ENCODE assay signal across 32 mouse cellular contexts in genomic region chr11:11693446-11693845, GRCm38 (mm10). TPM values are rescaled to one million over a fixed set of nuclear protein-coding genes. Genes with fewer than 3 reads are reported as not detected.
A peak's percentile ranks its signal among the peaks of the same experiment; 100 is the strongest.
DNase-seq lines count a peak whose midpoint lies in the region; ATAC-seq and TF ChIP-seq lines count a peak whose summit lies in the region.
"Had no signal": no experiment of that assay in that cellular context is flagged by ENCODE, and none has a peak within 500 bp of the region (broad histone marks: within the 10 kb centered on the region; RNA-seq: fewer than 3 reads in every experiment).

No protein-coding gene starts in this region.

- no peak overlapping the region for H3K9ac ChIP-seq in midbrain, embryonic 11.5 days (ENCODE audit: low read length)
- no peak overlapping the region for H3K9ac ChIP-seq in midbrain, embryonic 13.5 days (replicated peaks)
- H3K9ac ChIP-seq in CH12.LX (ENCODE audit: insufficient read depth, low read depth), result peak overlapping the region; percentile 41
- no peak overlapping the region for H3K9ac ChIP-seq in liver, embryonic 15.5 days
- H3K9ac ChIP-seq: embryonic facial prominence, embryonic 15.5 days; forebrain, embryonic 12.5 days; forebrain, postnatal 0 days; heart, embryonic 13.5 days; hindbrain, embryonic 15.5 days; intestine, embryonic 15.5 days; limb, embryonic 15.5 days; lung, embryonic 14.5 days; stomach, embryonic 15.5 days had no signal

- in situ Hi-C loops in CH12.LX (cut with MboI; ENCODE audit: low pct_ligation_motif_present, low pct_unique_long_range_greater_than_20kb, low sequenced_read_pairs), result loop anchor here (25.0 kb wide), 1 partner anchor 269 kb away; no protein-coding TSS in a partner anchor

- dilution Hi-C loops in CH12.LX (cut with MboI; ENCODE audit: extremely low pct_ligation_motif_present, extremely low pct_unique_long_range_greater_than_20kb, low sequenced_read_pairs), result no loop called here

- no peaks in the 10 kb centered on the region for H3K4me1 ChIP-seq in midbrain, embryonic 11.5 days (ENCODE audit: control insufficient read depth, insufficient read depth, low read length)
- H3K4me1 ChIP-seq in midbrain, embryonic 13.5 days (replicated peaks), result no peaks in the 10 kb centered on the region
- H3K4me1 ChIP-seq in CH12.LX (ENCODE audit: control insufficient read depth in 1 of 2, insufficient read depth in 2 of 2), result peaks cover 37 to 85% of the 10 kb centered on the region in 2 experiments
- peaks cover 87% of the 10 kb centered on the region for H3K4me1 ChIP-seq in liver, embryonic 15.5 days (replicated peaks)
- H3K4me1 ChIP-seq: embryonic facial prominence, embryonic 10.5 days; embryonic facial prominence, embryonic 15.5 days; forebrain, embryonic 12.5 days; heart, embryonic 13.5 days; hindbrain, embryonic 10.5 days; hindbrain, embryonic 15.5 days; intestine, embryonic 15.5 days; limb, embryonic 10.5 days; limb, embryonic 15.5 days; stomach, embryonic 15.5 days had no signal

- 90% methylated on average over 3 of the region's 3 CpGs for WGBS in midbrain, embryonic 11.5 days
- WGBS in midbrain, embryonic 13.5 days, result 82% methylated on average over 3 of the region's 3 CpGs
- WGBS in liver, embryonic 15.5 days (ENCODE audit: insufficient replicate concordance), result 76% methylated on average over 3 of the region's 3 CpGs

- no peak for TF ChIP-seq CTCF in CH12.LX (conservative IDR thresholded peaks at IDR 0.05 in 1 of 2, IDR thresholded peaks at IDR 0.05 in 1 of 2; ENCODE audit: low read depth in 2 of 2, low read length in 2 of 2)

- H3K27ac ChIP-seq in midbrain, embryonic 11.5 days (ENCODE audit: low read depth, low read length), result no peak overlapping the region
- no peak overlapping the region for H3K27ac ChIP-seq in midbrain, embryonic 13.5 days
- H3K27ac ChIP-seq in CH12.LX (ENCODE audit: insufficient read depth, low read depth), result peak overlapping the region; percentile 99
- peak overlapping the region; percentile 24; the same call in 1 of the 2 replicates for H3K27ac ChIP-seq in liver, embryonic 15.5 days (replicated peaks)
- H3K27ac ChIP-seq: embryonic facial prominence, embryonic 10.5 days; embryonic facial prominence, embryonic 15.5 days; forebrain, embryonic 12.5 days; heart, embryonic 13.5 days; hindbrain, embryonic 10.5 days; hindbrain, embryonic 15.5 days; intestine, embryonic 15.5 days; limb, embryonic 10.5 days; limb, embryonic 15.5 days; stomach, embryonic 15.5 days had no signal

- ATAC-seq in midbrain, embryonic 11.5 days (ENCODE audit: low FRiP score), result no peak
- no peak for ATAC-seq in midbrain, embryonic 13.5 days
- no peak for ATAC-seq in liver, embryonic 15.5 days (ENCODE audit: insufficient read depth)
- ATAC-seq in monocyte, adult 5-6 weeks (replicated peaks; ENCODE audit: insufficient number of reproducible peaks, low FRiP score, low TSS enrichment, poor library complexity, severe bottlenecking), result no peak
- ATAC-seq: activated CD4-positive, CD25-positive, alpha-beta regulatory T cell, adult 4 months; forebrain, postnatal 0 days; intestine, embryonic 15.5 days had no signal

- intact Hi-C loops in heart, postnatal 25 days (cut with DNase I), result no loop called here

- H3K27me3 ChIP-seq in midbrain, embryonic 11.5 days (ENCODE audit: control insufficient read depth, insufficient read depth, low read length), result no peaks in the 10 kb centered on the region
- peaks cover 5% of the 10 kb centered on the region; the same call in 1 of the 2 replicates for H3K27me3 ChIP-seq in midbrain, embryonic 13.5 days
- H3K27me3 ChIP-seq in CH12.LX (replicated peaks), result no peaks in the 10 kb centered on the region
- H3K27me3 ChIP-seq in liver, embryonic 15.5 days, result no peaks in the 10 kb centered on the region
- H3K27me3 ChIP-seq: embryonic facial prominence, embryonic 15.5 days; forebrain, embryonic 12.5 days; intestine, embryonic 15.5 days; limb, embryonic 15.5 days; stomach, embryonic 15.5 days had no signal

- TF ChIP-seq POLR2A in CH12.LX (IDR thresholded peaks at IDR 0.05; ENCODE audit: low read depth, low read length), result peak; percentile 41

- peaks cover 64% of the 10 kb centered on the region for H3K79me2 ChIP-seq in CH12.LX (replicated peaks; ENCODE audit: control insufficient read depth, extremely low read depth, insufficient read depth, poor library complexity, severe bottlenecking)

- no peak; the same call in 1 of the 2 replicates for TF ChIP-seq RAD21 in CH12.LX (IDR thresholded peaks at IDR 0.05; ENCODE audit: low read depth, low read length)

- TF ChIP-seq EP300 in CH12.LX (IDR thresholded peaks at IDR 0.05; ENCODE audit: low read length), result no peak

- no peak overlapping the region for H3K4me3 ChIP-seq in midbrain, embryonic 11.5 days (ENCODE audit: low read depth, low read length)
- no peak overlapping the region for H3K4me3 ChIP-seq in midbrain, embryonic 13.5 days (replicated peaks)
- H3K4me3 ChIP-seq in CH12.LX (replicated peaks in 1 of 3; ENCODE audit: low read depth in 2 of 3, low read length in 2 of 3, poor library complexity in 1 of 3), result peak overlapping the region in 1 of 3 experiments; percentile 51
- no peak overlapping the region for H3K4me3 ChIP-seq in liver, embryonic 15.5 days (replicated peaks)
- H3K4me3 ChIP-seq: embryonic facial prominence, embryonic 10.5 days; embryonic facial prominence, embryonic 15.5 days; forebrain, embryonic 12.5 days; heart, embryonic 13.5 days; hindbrain, embryonic 10.5 days; hindbrain, embryonic 15.5 days; intestine, embryonic 15.5 days; limb, embryonic 10.5 days; limb, embryonic 15.5 days; stomach, embryonic 15.5 days had no signal

- DNase-seq in heart, adult 11 months, result peak; percentile 48
- DNase-seq in heart, postnatal 25 days (ENCODE audit: low spot score), result no peak
- DNase-seq in midbrain, embryonic 11.5 days (ENCODE audit: low spot score, missing footprints), result peak; percentile 70
- no peak for DNase-seq in CH12.LX (ENCODE audit: extremely low read depth)
- DNase-seq in urinary bladder, postnatal 4 days (ENCODE audit: low spot score in 2 of 2), result no peak
- DNase-seq: adrenal gland, adult 2 months; cerebellum, adult 8-10 months; cerebellum, postnatal 25 days; forebrain, postnatal 0 days; heart, postnatal 10 days; kidney, adult 9 months; kidney, postnatal 10 days; lung, embryonic 14.5 days; lung, postnatal 14 days; midbrain, embryonic 14.5 days; right cerebral cortex, adult 18-20 months; right cerebral cortex, postnatal 4 days; thymus, postnatal 25 days had no signal

- H3K36me3 ChIP-seq in midbrain, embryonic 11.5 days (ENCODE audit: control insufficient read depth, insufficient read depth, low read length), result no peaks in the 10 kb centered on the region
- H3K36me3 ChIP-seq in midbrain, embryonic 13.5 days, result no peaks in the 10 kb centered on the region
- H3K36me3 ChIP-seq in CH12.LX (replicated peaks in 1 of 2; ENCODE audit: control insufficient read depth in 1 of 2, insufficient read depth in 1 of 2, low read length in 1 of 2), result peaks cover 0 to 19% of the 10 kb centered on the region in 2 experiments
- peaks cover 12% of the 10 kb centered on the region; the same call in 1 of the 2 replicates for H3K36me3 ChIP-seq in liver, embryonic 15.5 days (replicated peaks)
- H3K36me3 ChIP-seq: embryonic facial prominence, embryonic 10.5 days; embryonic facial prominence, embryonic 15.5 days; forebrain, embryonic 12.5 days; heart, embryonic 13.5 days; hindbrain, embryonic 10.5 days; hindbrain, embryonic 15.5 days; intestine, embryonic 15.5 days; limb, embryonic 10.5 days; limb, embryonic 15.5 days; stomach, embryonic 15.5 days had no signal

- H3K9me3 ChIP-seq in midbrain, embryonic 11.5 days (ENCODE audit: control insufficient read depth, low read length), result no peaks in the 10 kb centered on the region
- no peaks in the 10 kb centered on the region for H3K9me3 ChIP-seq in midbrain, embryonic 13.5 days
- no peaks in the 10 kb centered on the region for H3K9me3 ChIP-seq in CH12.LX (replicated peaks; ENCODE audit: low read length)
- H3K9me3 ChIP-seq in liver, embryonic 15.5 days (replicated peaks), result no peaks in the 10 kb centered on the region
- H3K9me3 ChIP-seq: embryonic facial prominence, embryonic 10.5 days; embryonic facial prominence, embryonic 15.5 days; forebrain, embryonic 12.5 days; heart, embryonic 13.5 days; hindbrain, embryonic 10.5 days; hindbrain, embryonic 15.5 days; intestine, embryonic 15.5 days; limb, embryonic 10.5 days; limb, embryonic 15.5 days; stomach, embryonic 15.5 days had no signal

- H3K4me2 ChIP-seq in midbrain, embryonic 11.5 days, result no peak overlapping the region
- H3K4me2 ChIP-seq in midbrain, embryonic 13.5 days (replicated peaks), result no peak overlapping the region
- peak overlapping the region; percentile 76 for H3K4me2 ChIP-seq in CH12.LX (ENCODE audit: insufficient read depth, low read depth, poor library complexity, severe bottlenecking)
- H3K4me2 ChIP-seq in liver, embryonic 15.5 days, result no peak overlapping the region
- H3K4me2 ChIP-seq: embryonic facial prominence, embryonic 15.5 days; forebrain, embryonic 12.5 days; heart, embryonic 13.5 days; hindbrain, embryonic 15.5 days; intestine, embryonic 15.5 days; limb, embryonic 15.5 days; lung, embryonic 14.5 days; stomach, embryonic 15.5 days had no signal

TF ChIP-seq in CH12.LX, 34 proteins besides CTCF, POLR2A, EP300 and RAD21 (continues in another document):
- TF ChIP-seq ZNF384 (IDR thresholded peaks at IDR 0.05; ENCODE audit: low read depth, low read length) (no peak), TBP (conservative IDR thresholded peaks at IDR 0.05; ENCODE audit: low read depth, low read length) (0 out of 2 replicates have a peak, but pooled peaks have one; percentile 20), RCOR1 (conservative IDR thresholded peaks at IDR 0.05; ENCODE audit: low read depth, low read length) (0 out of 2 replicates have a peak, but pooled peaks have one; percentile 27), ELF1 (IDR thresholded peaks at IDR 0.05; ENCODE audit: low read depth, low read length) (no peak), ZC3H11A (IDR thresholded peaks at IDR 0.05; ENCODE audit: low read depth, low read length) (no peak), MAFK (IDR thresholded peaks at IDR 0.05; ENCODE audit: insufficient replicate concordance, low read length) (no peak), BHLHE40 (IDR thresholded peaks at IDR 0.05; ENCODE audit: low read depth, low read length) (0 out of 2 replicates have a peak, but pooled peaks have one; percentile 9), ZMIZ1 (IDR thresholded peaks at IDR 0.05; ENCODE audit: low read depth, low read length) (no peak), ETS1 (conservative IDR thresholded peaks at IDR 0.05; ENCODE audit: low read depth, low read length) (0 out of 2 replicates have a peak, but pooled peaks have one; percentile 0), USF1 (IDR thresholded peaks at IDR 0.05; ENCODE audit: low read depth, low read length) (no peak)

RNA-seq across cellular contexts. Expression of gene Ikzf1, which starts 8.6 kb away (rescaled TPM):
- 1 to 10 TPM; 1.8 to 2.2 TPM for total RNA-seq in heart, postnatal 25 days (2021)
- polyA plus RNA-seq in midbrain, embryonic 11.5 days (2014; fragmentation: Nextera tagmentation; extraction: Ambion mirVana), result 2.3 and 2.7 TPM in 2 replicates
- 0.81 and 1.2 TPM in 2 replicates for polyA plus RNA-seq in midbrain, embryonic 13.5 days (2015; fragmentation: Nextera tagmentation; extraction: Ambion mirVana)
- 44.0 and 51.2 TPM in 2 replicates for total RNA-seq in CH12.LX (2012; rRNA removed)
- 27.8 and 33.1 TPM in 2 replicates for total RNA-seq in CH12.LX (2014; rRNA removed)
- 56.8 and 68.7 TPM in 2 replicates for polyA plus RNA-seq in CH12.LX (2012; ENCODE audit: insufficient read length, low read depth)
- polyA plus RNA-seq in liver, embryonic 15.5 days (2015; fragmentation: Nextera tagmentation; extraction: Ambion mirVana), result 33.7 and 35.9 TPM in 2 replicates
- total RNA-seq in monocyte, adult 5-6 weeks (2017), result 137 to 339 TPM (median 177 TPM) in 3 replicates

Comparison
In these comparisons a context has a peak if more than half of its experiments do, and no peak if none do; other contexts are left out.
1. DNase-seq: peak in heart, adult 11 months (single experiment) and midbrain, embryonic 11.5 days (single experiment); none in heart, postnatal 25 days (single experiment), CH12.LX (single experiment) and urinary bladder, postnatal 4 days (0 of 2).
2. H3K27ac ChIP-seq: peak in CH12.LX (single experiment) and liver, embryonic 15.5 days (single experiment); none in midbrain, embryonic 11.5 days (single experiment) and midbrain, embryonic 13.5 days (single experiment).